Mouse (Mus musculus) stomach, embryonic 14.5 days (tissue): ENCODE data around the gene Cacna1h. TPM values are rescaled to one million over a fixed set of nuclear protein-coding genes. Genes with fewer than 3 reads are reported as not detected.

Source experiments
- ATAC-seq: fragments of 200-750 bp; cut with Nextera tagmentation; 2 replicates; pipeline ENCODE4 v1.8.0; 2017; ENCODE audit warnings: low read depth, moderate TSS enrichment; ENCODE audit not compliant: insufficient number of reproducible peaks, insufficient read depth, low FRiP score
- H3K27ac ChIP-seq: fragments of 300-500 bp; sonication (generic); 2 replicates; pipeline ENCODE4 v1.5.1; 2014; ENCODE audit warnings: mild to moderate bottlenecking, low read length, moderate library complexity, mixed read lengths
- H3K27me3 ChIP-seq: fragments of 300-500 bp; sonication (generic); 2 replicates; pipeline ENCODE4 v1.6.1; 2014; ENCODE audit warnings: low read length, control low read depth, mixed read lengths; ENCODE audit not compliant: control insufficient read depth, insufficient read depth
- H3K36me3 ChIP-seq: fragments of 300-500 bp; sonication (generic); 2 replicates; pipeline ENCODE4 v1.6.1; 2014; ENCODE audit warnings: mild to moderate bottlenecking, control low read depth, low read length, moderate library complexity, mixed read lengths; ENCODE audit not compliant: control insufficient read depth, insufficient read depth
- H3K4me1 ChIP-seq: fragments of 300-500 bp; sonication (generic); 2 replicates; pipeline ENCODE4 v1.6.1; 2014; ENCODE audit warnings: low read length, control low read depth, mixed read lengths; ENCODE audit not compliant: control insufficient read depth, insufficient read depth
- H3K4me2 ChIP-seq: fragments of 300-500 bp; sonication (generic); replicated peaks from 2 replicates; pipeline ENCODE4 v1.6.1; 2014; ENCODE audit warnings: low read depth, low read length, control low read depth
- H3K4me3 ChIP-seq: fragments of 300-500 bp; sonication (generic); 2 replicates; pipeline ENCODE4 v1.5.1; 2014; ENCODE audit warnings: low read depth, low read length, control low read depth
- H3K9ac ChIP-seq: fragments of 300-500 bp; sonication (generic); replicated peaks from 2 replicates; pipeline ENCODE4 v1.6.1; 2014; ENCODE audit warnings: low read depth, mild to moderate bottlenecking, control low read depth, low read length, moderate library complexity, mixed read lengths
- H3K9me3 ChIP-seq: fragments of 300-500 bp; sonication (generic); 2 replicates; pipeline ENCODE4 v1.6.1; 2016; ENCODE audit warnings: low read depth, low read length, control low read depth; ENCODE audit not compliant: control insufficient read depth
- WGBS: fragments of 180-500 bp; shearing (Covaris S2); extraction: QIAGEN DNeasy Blood & Tissue Kit; methylation state at CpG from one replicate; pipeline ENCODE4 v1.1.7; 2014; 5-methylcytosine and 5-hydroxymethylcytosine counted together
- polyA plus RNA-seq: library from polyadenylated mRNA; unstranded; fragments of >200 nt; fragmentation: Nextera tagmentation; extraction: Ambion mirVana; gene quantifications from 2 replicates; pipeline ENCODE4 v1.2.1, GENCODE M21; 2014

The Cacna1h gene
- polyA plus RNA-seq, 1 experiment from 2014 or later = 6.6 TPM

- Histone ChIP-seq H3K4me3 (no peak overlapping the region), H3K27ac (no peak overlapping the region), H3K9me3 (no peaks in the 10 kb centered on the region), H3K4me2 (no peak overlapping the region), H3K36me3 (no peaks in the 10 kb centered on the region), H3K4me1 (0 out of 2 replicates have a peak, but pooled peaks cover 4% of the 10 kb centered on the region), H3K27me3 (no peaks in the 10 kb centered on the region), H3K9ac (no peak overlapping the region)
- peak; percentile 16; the same call in 1 of the 2 replicates for ATAC-seq
- 24% methylated on average over 8 of the region's 8 CpGs for WGBS
These were observed 36.2 kb upstream of the Cacna1h start for GRCm38 (mm10) chr17:25469798-25470197.

- no peak for ATAC-seq
- Histone ChIP-seq H3K9ac (no peak overlapping the region), H3K9me3 (no peaks in the 10 kb centered on the region), H3K27ac (no peak overlapping the region), H3K27me3 (no peaks in the 10 kb centered on the region), H3K4me3 (no peak overlapping the region), H3K36me3 (no peaks in the 10 kb centered on the region), H3K4me2 (no peak overlapping the region), H3K4me1 (peaks cover under 1% of the 10 kb centered on the region; the same call in 1 of the 2 replicates)
- 57% methylated on average over 6 of the region's 6 CpGs for WGBS
These were observed 34.7 kb upstream of the Cacna1h start for GRCm38 (mm10) chr17:25468301-25468700.

- Histone ChIP-seq H3K36me3 (no peaks in the 10 kb centered on the region), H3K4me3 (no peak overlapping the region), H3K4me1 (peaks cover 5% of the 10 kb centered on the region), H3K9me3 (no peaks in the 10 kb centered on the region), H3K27me3 (no peaks in the 10 kb centered on the region), H3K27ac (no peak overlapping the region), H3K9ac (no peak overlapping the region), H3K4me2 (no peak overlapping the region)
- no peak for ATAC-seq
- WGBS = 61% methylated on average over 6 of the region's 6 CpGs
These were observed 34.2 kb upstream of the Cacna1h start for GRCm38 (mm10) chr17:25467781-25468180.

- WGBS = 75% methylated on average over 2 of the region's 2 CpGs
- Histone ChIP-seq H3K4me2 (no peak overlapping the region), H3K27ac (no peak overlapping the region), H3K9me3 (no peaks in the 10 kb centered on the region), H3K4me1 (peaks cover 13% of the 10 kb centered on the region), H3K36me3 (no peaks in the 10 kb centered on the region), H3K4me3 (no peak overlapping the region), H3K27me3 (no peaks in the 10 kb centered on the region), H3K9ac (no peak overlapping the region)
- ATAC-seq = no peak
These were observed 32.7 kb upstream of the Cacna1h start for GRCm38 (mm10) chr17:25466257-25466656.

GRCm38 (mm10) chr17:25464091-25464490, 30.5 kb upstream of the Cacna1h start:
- Histone ChIP-seq H3K4me1 (peaks cover 13% of the 10 kb centered on the region), H3K27me3 (no peaks in the 10 kb centered on the region), H3K27ac (no peak overlapping the region), H3K4me3 (no peak overlapping the region), H3K9ac (no peak overlapping the region), H3K36me3 (no peaks in the 10 kb centered on the region), H3K4me2 (no peak overlapping the region), H3K9me3 (no peaks in the 10 kb centered on the region)
- WGBS = 83% methylated on average over 4 of the region's 4 CpGs
- ATAC-seq = no peak

- Histone ChIP-seq H3K27me3 (no peaks in the 10 kb centered on the region), H3K4me1 (peaks cover 13% of the 10 kb centered on the region), H3K27ac (no peak overlapping the region), H3K36me3 (no peaks in the 10 kb centered on the region), H3K9me3 (no peaks in the 10 kb centered on the region), H3K4me2 (no peak overlapping the region), H3K4me3 (no peak overlapping the region), H3K9ac (no peak overlapping the region)
- no peak for ATAC-seq
- 30% methylated on average over 4 of the region's 4 CpGs for WGBS
These were observed 29.9 kb upstream of the Cacna1h start for GRCm38 (mm10) chr17:25463326-25463945.

- Histone ChIP-seq H3K9ac (no peak overlapping the region), H3K9me3 (no peaks in the 10 kb centered on the region), H3K27ac (peak overlapping the region; percentile 18; the same call in 1 of the 2 replicates), H3K4me1 (peaks cover 13% of the 10 kb centered on the region), H3K36me3 (no peaks in the 10 kb centered on the region), H3K4me2 (no peak overlapping the region), H3K27me3 (no peaks in the 10 kb centered on the region), H3K4me3 (no peak overlapping the region)
- peak; percentile 91 for ATAC-seq
- 19% methylated on average over 9 of the region's 9 CpGs for WGBS
These were observed 28.8 kb upstream of the Cacna1h start for GRCm38 (mm10) chr17:25462236-25462875.

- WGBS = 54% methylated on average over 8 of the region's 8 CpGs
- H3K9me3 ChIP-seq = no peaks in the 10 kb centered on the region
- H3K4me2 ChIP-seq = no peak overlapping the region
- no peak overlapping the region for H3K9ac ChIP-seq
- no peaks in the 10 kb centered on the region for H3K4me1 ChIP-seq
- H3K36me3 ChIP-seq = no peaks in the 10 kb centered on the region
- no peaks in the 10 kb centered on the region for H3K27me3 ChIP-seq
- no peak for ATAC-seq
- no peak overlapping the region for H3K4me3 ChIP-seq
- H3K27ac ChIP-seq = no peak overlapping the region
These were observed 23.0 kb upstream of the Cacna1h start for GRCm38 (mm10) chr17:25456540-25456939.
